Mouse (Mus musculus): ENCODE results near the gene Thbs2. TPM values are rescaled to one million over a fixed set of nuclear protein-coding genes. Genes with fewer than 3 reads are reported as not detected.

Thbs2 gene
- polyA plus RNA-seq (2015; fragmentation: Nextera tagmentation; extraction: Ambion mirVana) = 6.9 and 8.8 TPM in 2 replicates

DNA sequence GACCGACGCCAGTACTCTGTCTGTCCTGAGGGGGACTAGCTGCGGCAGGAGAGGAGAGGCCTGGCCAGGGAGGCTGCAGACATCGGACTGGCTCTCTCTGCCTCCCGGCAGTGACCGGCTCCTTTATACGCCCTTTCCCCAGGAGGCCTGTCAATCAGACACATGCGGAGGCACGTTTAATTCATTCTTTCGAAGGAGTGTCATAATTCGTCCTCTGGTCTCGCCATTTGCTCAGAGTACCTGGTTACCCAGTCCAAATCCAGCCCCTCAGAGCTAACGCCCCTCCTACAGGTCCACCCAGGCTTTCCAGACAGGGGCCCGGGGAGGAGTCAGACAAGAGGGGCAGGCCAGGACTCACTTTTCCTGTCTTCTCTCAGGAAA, at the start of gene Thbs2:
Gene Thbs2 (minus strand): TSS at position 242 of the 381 bp plus-strand sequence.
- H3K9me3 ChIP-seq = no peaks in the 10 kb centered on the region
- H3K4me2 ChIP-seq = peak within 1 kb of the TSS; percentile 50
- H3K4me1 ChIP-seq (replicated peaks) = peaks cover 19% of the 10 kb centered on the region
- H3K27me3 ChIP-seq = no peaks in the 10 kb centered on the region
- H3K27ac ChIP-seq (replicated peaks) = no peak within 1 kb of the TSS
- ATAC-seq (ENCODE audit: low read depth) = peak; percentile 57
- H3K4me3 ChIP-seq = peak within 1 kb of the TSS; percentile 23
- WGBS = under 1% methylated on average over 14 of the region's 14 CpGs
- no peaks in the 10 kb centered on the region for H3K36me3 ChIP-seq
- peak within 1 kb of the TSS; percentile 41; the same call in 1 of the 2 replicates for H3K9ac ChIP-seq

DNA sequence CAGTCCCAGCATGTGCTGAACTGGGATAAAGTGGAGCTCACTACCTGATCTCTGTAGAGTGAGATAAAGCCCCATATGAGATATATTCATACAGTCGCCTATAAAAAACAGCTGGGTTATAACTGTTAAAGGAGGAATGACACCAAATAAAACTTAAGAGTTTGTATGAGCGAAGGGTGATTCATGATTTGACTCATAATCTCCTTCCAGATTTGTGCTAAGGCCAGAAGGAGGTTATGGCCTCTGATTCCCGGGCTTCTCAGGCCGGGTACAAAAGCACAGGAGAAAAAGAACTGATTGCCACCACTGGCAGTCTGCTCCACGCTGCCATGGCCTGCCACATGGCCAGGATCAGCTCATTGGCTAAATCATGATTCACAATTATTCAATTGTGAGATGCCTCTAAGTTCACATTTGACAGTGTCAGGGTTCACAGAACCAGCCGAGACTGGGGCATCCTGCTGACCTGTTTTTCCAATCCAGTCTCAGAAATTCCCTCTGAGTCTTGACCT, 41.5 kb upstream of the Thbs2 start:
- no peaks in the 10 kb centered on the region for H3K27me3 ChIP-seq
- no peaks in the 10 kb centered on the region for H3K36me3 ChIP-seq
- H3K4me2 ChIP-seq = no peak overlapping the region
- H3K4me1 ChIP-seq (replicated peaks) = no peaks in the 10 kb centered on the region
- 82% methylated on average over 6 of the region's 6 CpGs for WGBS
- no peak for ATAC-seq (ENCODE audit: low read depth)
- no peaks in the 10 kb centered on the region for H3K9me3 ChIP-seq
- no peak overlapping the region for H3K4me3 ChIP-seq
- no peak overlapping the region for H3K9ac ChIP-seq
- H3K27ac ChIP-seq (replicated peaks) = no peak overlapping the region

DNA sequence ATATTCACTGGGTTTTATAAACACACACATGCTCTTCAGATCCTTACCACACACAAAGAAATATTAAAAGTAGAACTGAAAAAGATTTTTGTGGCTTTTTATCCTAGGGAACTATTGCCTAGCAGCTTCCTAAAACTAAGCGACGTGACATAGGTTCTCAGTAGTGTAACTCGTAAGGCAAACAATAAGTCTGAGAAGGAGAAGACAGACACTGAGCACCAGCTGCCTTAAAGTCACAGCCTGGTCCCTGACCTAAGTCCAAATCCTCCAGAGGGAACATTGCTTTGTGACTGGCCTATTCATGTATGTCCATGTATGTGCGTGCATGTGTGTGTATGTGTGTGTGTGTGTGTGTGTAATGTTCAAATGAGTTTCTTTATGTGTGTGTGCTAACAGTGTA, 40.3 kb upstream of the Thbs2 start:
- no peak for ATAC-seq (ENCODE audit: low read depth)
- Histone ChIP-seq H3K9ac (no peak overlapping the region), H3K27ac (replicated peaks) (no peak overlapping the region), H3K36me3 (no peaks in the 10 kb centered on the region), H3K9me3 (no peaks in the 10 kb centered on the region), H3K27me3 (no peaks in the 10 kb centered on the region), H3K4me3 (no peak overlapping the region), H3K4me2 (no peak overlapping the region), H3K4me1 (replicated peaks) (no peaks in the 10 kb centered on the region)
- 78% methylated on average over 4 of the region's 4 CpGs for WGBS

DNA sequence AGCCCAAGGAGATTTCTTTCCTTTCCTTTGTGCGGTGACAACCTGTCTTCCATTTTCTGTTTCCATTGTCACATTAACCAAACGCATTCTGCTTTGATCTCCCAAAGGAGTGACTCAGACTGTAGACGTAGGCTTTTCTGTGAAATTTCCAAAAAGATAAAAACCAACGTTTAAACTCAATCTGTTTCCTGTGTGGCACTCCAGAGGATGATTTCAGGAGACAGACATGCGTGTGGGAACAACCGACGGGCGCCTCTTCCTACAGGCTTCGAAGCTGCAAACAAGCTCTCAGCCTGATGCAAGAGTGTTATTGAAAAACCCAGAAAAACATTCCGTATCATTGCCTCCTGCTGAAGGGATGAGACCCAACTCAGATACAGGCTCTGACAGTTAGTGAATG, 39.9 kb upstream of the Thbs2 start:
- Histone ChIP-seq H3K27me3 (no peaks in the 10 kb centered on the region), H3K4me3 (no peak overlapping the region), H3K27ac (replicated peaks) (no peak overlapping the region), H3K9me3 (no peaks in the 10 kb centered on the region), H3K9ac (no peak overlapping the region), H3K4me1 (replicated peaks) (no peaks in the 10 kb centered on the region), H3K36me3 (no peaks in the 10 kb centered on the region), H3K4me2 (no peak overlapping the region)
- no peak for ATAC-seq (ENCODE audit: low read depth)
- WGBS = 76% methylated on average over 10 of the region's 10 CpGs

DNA sequence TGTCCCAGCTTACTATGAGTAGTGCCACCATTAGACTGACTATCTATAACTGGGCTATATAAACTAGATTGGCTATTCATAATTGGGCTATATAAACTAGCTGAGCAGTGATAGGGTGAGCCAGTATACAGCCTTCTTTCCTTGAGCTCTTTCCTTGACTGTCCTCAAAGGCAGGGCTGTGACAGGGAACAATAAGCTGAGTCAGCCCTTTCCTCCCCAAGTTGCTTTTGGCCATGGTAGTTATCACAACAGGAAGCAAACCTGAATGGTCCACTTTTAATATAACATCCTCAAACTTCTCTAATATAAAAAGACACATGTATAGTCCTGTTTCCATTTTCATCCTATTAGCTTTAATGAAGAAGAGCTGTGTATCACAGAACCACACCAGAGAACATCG, 39.0 kb upstream of the Thbs2 start:
- Histone ChIP-seq H3K27me3 (no peaks in the 10 kb centered on the region), H3K4me3 (no peak overlapping the region), H3K9me3 (no peaks in the 10 kb centered on the region), H3K4me2 (no peak overlapping the region), H3K9ac (no peak overlapping the region), H3K27ac (replicated peaks) (no peak overlapping the region), H3K4me1 (replicated peaks) (no peaks in the 10 kb centered on the region), H3K36me3 (no peaks in the 10 kb centered on the region)
- no peak for ATAC-seq (ENCODE audit: low read depth)
- WGBS = 92% methylated on average over 1 of the region's 1 CpGs

DNA sequence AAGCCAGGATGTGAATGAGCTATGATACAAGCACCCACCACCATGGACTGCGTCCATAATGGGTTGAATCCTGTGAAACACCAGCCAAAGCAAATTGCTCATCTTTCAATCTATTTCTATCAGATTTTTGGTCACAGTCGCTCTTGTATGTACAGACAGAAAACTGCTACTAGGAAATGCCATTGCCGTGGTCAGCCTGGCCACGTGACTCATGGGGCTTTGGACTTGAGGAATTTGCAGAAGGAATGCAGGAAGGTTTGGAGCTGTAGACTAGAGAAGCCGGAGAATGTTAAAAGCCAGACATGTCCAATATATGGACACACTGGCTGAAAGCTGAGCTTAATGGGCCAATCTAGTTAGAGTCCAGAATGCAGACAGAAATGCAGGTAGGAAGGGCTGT, 36.6 kb upstream of the Thbs2 start:
- H3K9ac ChIP-seq = no peak overlapping the region
- ATAC-seq (ENCODE audit: low read depth) = no peak
- peaks cover 6% of the 10 kb centered on the region; the same call in 1 of the 2 replicates for H3K4me1 ChIP-seq (replicated peaks)
- no peak overlapping the region for H3K4me3 ChIP-seq
- no peaks in the 10 kb centered on the region for H3K36me3 ChIP-seq
- H3K4me2 ChIP-seq = no peak overlapping the region
- no peak overlapping the region for H3K27ac ChIP-seq (replicated peaks)
- no peaks in the 10 kb centered on the region for H3K9me3 ChIP-seq
- H3K27me3 ChIP-seq = no peaks in the 10 kb centered on the region
- WGBS = 92% methylated on average over 5 of the region's 5 CpGs

DNA sequence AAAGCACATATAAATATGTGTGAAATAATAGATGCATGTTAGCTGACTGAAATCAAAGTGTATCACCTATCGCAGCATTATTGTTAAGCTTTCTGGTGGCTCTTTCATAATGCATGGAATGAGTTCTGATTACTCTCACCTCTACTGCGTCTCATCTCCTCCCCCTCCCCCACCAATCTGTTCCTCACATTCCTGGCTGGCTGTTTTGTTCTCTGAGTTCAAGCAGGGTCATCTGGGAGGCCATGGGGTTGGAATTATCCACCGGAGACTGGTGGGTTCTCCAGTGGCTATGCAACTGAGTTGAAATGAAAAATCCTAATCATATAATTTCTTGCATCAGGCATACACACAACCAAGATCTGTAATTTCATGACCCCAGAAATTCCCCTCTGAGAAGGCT, 33.4 kb upstream of the Thbs2 start:
- Histone ChIP-seq H3K27ac (replicated peaks) (no peak overlapping the region), H3K27me3 (no peaks in the 10 kb centered on the region), H3K4me3 (no peak overlapping the region), H3K4me1 (replicated peaks) (peaks cover 6% of the 10 kb centered on the region; the same call in 1 of the 2 replicates), H3K4me2 (no peak overlapping the region), H3K9me3 (no peaks in the 10 kb centered on the region), H3K9ac (no peak overlapping the region), H3K36me3 (no peaks in the 10 kb centered on the region)
- no peak for ATAC-seq (ENCODE audit: low read depth)
- 23% methylated on average over 3 of the region's 3 CpGs for WGBS

DNA sequence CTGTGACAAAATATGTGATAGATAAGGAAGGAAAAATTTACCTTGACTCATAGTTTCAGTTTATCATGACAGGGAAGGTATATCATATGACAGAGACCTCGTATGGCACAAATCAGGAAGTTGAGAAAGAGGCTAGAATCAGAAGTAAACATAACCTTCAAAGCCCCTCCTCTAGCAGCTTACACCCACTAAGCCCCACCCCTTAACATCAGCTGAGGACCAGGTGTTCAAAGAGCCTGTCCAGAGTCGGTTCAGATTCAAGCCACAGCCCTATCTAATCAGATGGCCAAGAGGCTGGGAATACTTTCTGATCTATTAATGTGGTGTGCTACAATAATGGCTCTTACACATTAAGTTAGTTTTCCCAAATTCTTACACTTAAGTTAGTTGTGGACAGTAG, 30.8 kb upstream of the Thbs2 start:
- H3K36me3 ChIP-seq = no peaks in the 10 kb centered on the region
- 76% methylated on average over 2 of the region's 2 CpGs for WGBS
- ATAC-seq (ENCODE audit: low read depth) = no peak
- no peak overlapping the region for H3K4me2 ChIP-seq
- peaks cover 6% of the 10 kb centered on the region; the same call in 1 of the 2 replicates for H3K4me1 ChIP-seq (replicated peaks)
- no peaks in the 10 kb centered on the region for H3K9me3 ChIP-seq
- no peak overlapping the region for H3K27ac ChIP-seq (replicated peaks)
- no peaks in the 10 kb centered on the region for H3K27me3 ChIP-seq
- no peak overlapping the region for H3K4me3 ChIP-seq
- H3K9ac ChIP-seq = no peak overlapping the region

DNA sequence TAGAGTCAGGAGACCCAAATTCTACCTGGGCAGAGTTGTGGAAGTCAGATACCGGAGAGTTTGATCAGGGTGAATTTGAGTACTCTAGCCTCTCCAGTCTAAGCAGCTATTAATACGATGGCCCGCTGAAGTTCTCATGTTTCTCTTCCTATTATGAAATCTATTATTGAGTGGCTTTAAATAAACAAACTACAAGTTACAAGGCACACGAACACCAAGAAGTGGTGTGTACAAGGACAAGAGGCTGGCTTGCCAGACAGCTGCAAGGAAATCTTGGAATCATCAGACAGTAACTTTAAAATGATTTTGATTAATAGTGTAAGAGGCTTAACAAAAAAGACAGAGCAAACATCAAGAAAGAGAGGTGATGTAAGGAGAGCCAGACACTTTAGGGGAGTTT, 27.3 kb upstream of the Thbs2 start:
- Histone ChIP-seq H3K9ac (no peak overlapping the region), H3K27ac (replicated peaks) (no peak overlapping the region), H3K4me1 (replicated peaks) (peaks cover 6% of the 10 kb centered on the region; the same call in 1 of the 2 replicates), H3K9me3 (no peaks in the 10 kb centered on the region), H3K4me2 (no peak overlapping the region), H3K4me3 (no peak overlapping the region), H3K36me3 (no peaks in the 10 kb centered on the region), H3K27me3 (no peaks in the 10 kb centered on the region)
- WGBS = 87% methylated on average over 4 of the region's 4 CpGs
- no peak for ATAC-seq (ENCODE audit: low read depth)

DNA sequence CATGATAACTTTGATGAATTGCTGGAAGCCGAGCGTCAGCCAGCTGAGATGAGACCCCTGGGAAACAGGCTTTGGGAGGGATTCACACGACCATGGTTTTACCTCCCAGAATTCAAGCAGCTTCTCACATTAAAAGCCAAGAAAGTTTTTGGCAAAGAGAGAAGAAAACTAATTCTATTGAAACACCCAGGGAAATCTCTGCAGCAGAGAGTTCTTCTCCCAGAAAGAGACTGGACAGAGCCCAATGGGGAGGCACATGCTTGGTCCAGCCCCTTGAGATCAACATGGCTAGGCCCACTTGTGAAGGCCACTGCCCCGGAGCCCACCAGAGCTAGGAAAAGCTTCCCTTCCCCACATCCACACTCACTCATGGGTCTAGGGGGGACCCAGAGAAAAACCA, 26.9 kb upstream of the Thbs2 start:
- no peak overlapping the region for H3K4me2 ChIP-seq
- no peak for ATAC-seq (ENCODE audit: low read depth)
- H3K27ac ChIP-seq (replicated peaks) = no peak overlapping the region
- no peaks in the 10 kb centered on the region for H3K27me3 ChIP-seq
- H3K36me3 ChIP-seq = no peaks in the 10 kb centered on the region
- no peak overlapping the region for H3K9ac ChIP-seq
- WGBS = 77% methylated on average over 4 of the region's 4 CpGs
- H3K9me3 ChIP-seq = no peaks in the 10 kb centered on the region
- H3K4me3 ChIP-seq = no peak overlapping the region
- peaks cover 6% of the 10 kb centered on the region; the same call in 1 of the 2 replicates for H3K4me1 ChIP-seq (replicated peaks)

DNA sequence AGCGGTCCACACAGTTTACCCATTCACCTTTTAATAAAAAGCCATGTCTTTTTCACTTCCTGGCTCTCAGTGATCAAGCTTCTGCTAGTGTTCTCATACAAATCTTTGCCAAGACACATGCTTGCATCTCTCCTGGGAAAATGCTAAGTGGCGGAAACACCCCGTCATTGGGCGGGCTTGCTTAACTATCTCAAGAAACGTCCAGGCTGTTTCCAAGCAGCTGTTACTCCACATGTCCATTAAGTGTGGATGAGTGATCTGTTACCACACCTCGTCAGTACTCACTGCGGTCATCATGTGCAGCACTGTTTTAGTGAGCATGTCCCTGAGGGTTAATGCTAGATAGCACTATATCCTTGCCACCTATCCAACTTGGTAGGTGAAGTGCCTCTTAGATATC, 26.2 kb upstream of the Thbs2 start:
- Histone ChIP-seq H3K27me3 (no peaks in the 10 kb centered on the region), H3K9me3 (no peaks in the 10 kb centered on the region), H3K36me3 (no peaks in the 10 kb centered on the region), H3K4me3 (no peak overlapping the region), H3K4me2 (no peak overlapping the region), H3K27ac (replicated peaks) (no peak overlapping the region), H3K9ac (no peak overlapping the region), H3K4me1 (replicated peaks) (peaks cover 8% of the 10 kb centered on the region; the same call in 1 of the 2 replicates)
- no peak for ATAC-seq (ENCODE audit: low read depth)
- 68% methylated on average over 7 of the region's 7 CpGs for WGBS

DNA sequence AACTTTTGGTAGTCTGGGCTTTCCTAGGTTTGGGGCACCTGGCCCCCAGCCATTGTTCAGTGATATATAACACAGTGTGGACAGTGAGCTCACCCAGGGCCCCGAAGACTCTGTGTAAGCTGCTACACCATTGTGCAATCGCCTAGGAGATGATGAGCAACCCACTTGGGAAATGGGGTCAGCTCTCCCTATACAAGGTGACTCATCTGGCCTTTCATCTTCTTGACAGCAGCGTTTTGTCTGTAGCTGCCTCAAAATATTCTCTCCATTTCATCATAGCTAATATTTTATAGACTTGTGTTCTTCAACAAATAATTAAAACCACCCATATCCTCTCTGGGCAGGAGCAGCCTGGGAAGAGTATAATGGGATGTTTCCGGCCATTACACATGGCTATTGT, 24.8 kb upstream of the Thbs2 start:
- Histone ChIP-seq H3K4me2 (no peak overlapping the region), H3K27ac (replicated peaks) (no peak overlapping the region), H3K36me3 (no peaks in the 10 kb centered on the region), H3K4me1 (replicated peaks) (peaks cover 19% of the 10 kb centered on the region), H3K27me3 (no peaks in the 10 kb centered on the region), H3K9me3 (no peaks in the 10 kb centered on the region), H3K9ac (no peak overlapping the region), H3K4me3 (no peak overlapping the region)
- peak; percentile 65; the same call in 1 of the 2 replicates for ATAC-seq (ENCODE audit: low read depth)
- WGBS = 19% methylated on average over 4 of the region's 4 CpGs

DNA sequence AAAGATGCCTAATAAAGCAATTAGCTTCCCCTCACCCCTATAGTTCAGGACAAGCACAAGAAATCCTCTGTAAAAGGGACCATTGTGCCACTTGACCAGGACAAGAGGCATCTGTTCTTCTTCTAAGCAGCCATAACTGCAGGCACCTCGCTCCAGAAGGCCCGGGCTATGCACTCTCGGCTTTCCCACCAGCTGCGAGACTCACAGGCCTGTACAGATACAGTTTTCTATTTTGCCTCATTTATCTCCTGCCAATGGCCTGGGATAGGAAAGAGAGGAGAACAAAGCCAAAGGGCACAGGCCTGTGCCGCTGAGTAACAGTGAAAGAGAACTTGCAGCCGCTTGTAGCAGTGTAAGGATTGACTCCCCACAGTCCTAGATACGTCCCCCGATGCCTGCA, 20.7 kb upstream of the Thbs2 start:
- Histone ChIP-seq H3K4me2 (no peak overlapping the region), H3K4me1 (replicated peaks) (peaks cover 19% of the 10 kb centered on the region), H3K9me3 (no peaks in the 10 kb centered on the region), H3K36me3 (no peaks in the 10 kb centered on the region), H3K27ac (replicated peaks) (no peak overlapping the region), H3K9ac (no peak overlapping the region), H3K4me3 (no peak overlapping the region), H3K27me3 (no peaks in the 10 kb centered on the region)
- WGBS = 25% methylated on average over 8 of the region's 8 CpGs
- no peak for ATAC-seq (ENCODE audit: low read depth)
